Mouse (Mus musculus) CD8-positive naive resting alpha-beta T cell, adult 2 months (primary cell): ENCODE measurements around the gene Pias3.
A peak's percentile ranks its signal among the peaks of the same experiment; 100 is the strongest.
"Not testable (repeated sequence)": the region's sequence is repeated elsewhere in the genome, so short reads cannot be mapped to it uniquely, and the experiment has no call there.

Experiments used
- DNase-seq, 2 experiments: peaks; one replicate each; pipeline ENCODE4 v3.0.0; 2022; ENCODE audit warnings: low read depth in 2 of 2, low spot score in 2 of 2

Gene Pias3

DNA sequence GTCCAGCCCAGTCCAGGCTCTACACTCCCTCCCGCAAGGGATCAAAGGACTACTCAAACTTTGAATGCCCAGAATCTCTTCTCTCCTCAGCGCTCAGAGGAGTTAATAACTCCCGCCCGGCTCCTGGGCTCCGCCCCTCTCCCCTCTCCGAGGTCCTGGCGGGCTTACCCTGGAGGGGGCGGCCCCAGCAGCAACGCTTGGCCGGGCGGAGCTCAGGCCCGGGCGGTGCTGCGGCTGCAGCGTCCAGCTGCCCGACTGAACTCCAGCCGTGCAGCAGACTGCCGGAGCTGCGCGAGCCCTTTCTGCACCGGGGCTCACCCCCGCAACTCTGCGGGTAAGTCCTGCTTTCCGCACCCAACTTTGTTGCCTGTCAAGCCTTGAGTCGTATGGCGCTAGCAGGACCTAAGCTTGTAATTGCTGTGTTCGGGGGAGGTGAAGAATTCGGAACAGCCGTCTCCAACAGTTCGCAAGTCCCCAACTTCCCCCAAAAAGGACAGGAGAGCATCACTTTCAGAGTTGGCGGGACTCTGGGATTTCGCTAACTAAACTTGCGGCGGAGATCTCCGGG lies at the start of gene Pias3:
Gene Pias3, plus strand, starts transcription at position 187 of the 568 bp plus-strand sequence.
- DNase-seq, result peak in 1 of 2 experiments; percentile 54

GRCm38 (mm10) chr3:96647365-96647764 lies 48.8 kb upstream of the Pias3 start:
- DNase-seq, result no peak

- DNase-seq, result no peak
These were observed 35.3 kb upstream of the Pias3 start for GRCm38 (mm10) chr3:96660901-96661300.

DNA sequence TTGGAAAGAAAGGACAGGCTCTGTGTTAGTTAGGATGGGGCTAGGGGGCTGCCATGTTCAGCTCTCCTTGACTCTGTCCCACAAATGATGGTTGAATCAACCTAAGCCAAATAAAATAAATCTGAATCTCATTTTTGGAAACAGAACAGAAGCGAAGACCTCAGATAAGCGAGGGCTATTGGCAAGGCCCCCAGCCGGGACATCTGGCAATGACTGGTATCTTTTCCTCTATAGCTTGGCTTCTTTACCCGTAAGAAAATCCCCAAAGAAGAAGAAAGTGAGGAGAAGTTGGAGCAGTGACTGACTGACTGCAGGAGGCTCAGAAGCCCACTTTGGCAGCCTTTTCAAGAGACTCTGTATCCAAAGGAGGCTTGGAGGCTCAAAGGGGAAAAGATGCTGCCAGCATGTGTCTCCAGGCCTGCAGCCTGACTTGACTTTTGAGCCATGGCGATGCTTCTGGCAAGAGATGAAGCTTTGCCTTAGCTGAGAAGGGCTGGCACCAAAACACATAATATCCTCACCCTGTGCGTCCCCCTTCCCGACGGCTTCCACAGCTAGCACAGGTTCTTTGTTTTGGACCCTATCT lies 33.4 kb upstream of the Pias3 start:
- no peak for DNase-seq

DNA sequence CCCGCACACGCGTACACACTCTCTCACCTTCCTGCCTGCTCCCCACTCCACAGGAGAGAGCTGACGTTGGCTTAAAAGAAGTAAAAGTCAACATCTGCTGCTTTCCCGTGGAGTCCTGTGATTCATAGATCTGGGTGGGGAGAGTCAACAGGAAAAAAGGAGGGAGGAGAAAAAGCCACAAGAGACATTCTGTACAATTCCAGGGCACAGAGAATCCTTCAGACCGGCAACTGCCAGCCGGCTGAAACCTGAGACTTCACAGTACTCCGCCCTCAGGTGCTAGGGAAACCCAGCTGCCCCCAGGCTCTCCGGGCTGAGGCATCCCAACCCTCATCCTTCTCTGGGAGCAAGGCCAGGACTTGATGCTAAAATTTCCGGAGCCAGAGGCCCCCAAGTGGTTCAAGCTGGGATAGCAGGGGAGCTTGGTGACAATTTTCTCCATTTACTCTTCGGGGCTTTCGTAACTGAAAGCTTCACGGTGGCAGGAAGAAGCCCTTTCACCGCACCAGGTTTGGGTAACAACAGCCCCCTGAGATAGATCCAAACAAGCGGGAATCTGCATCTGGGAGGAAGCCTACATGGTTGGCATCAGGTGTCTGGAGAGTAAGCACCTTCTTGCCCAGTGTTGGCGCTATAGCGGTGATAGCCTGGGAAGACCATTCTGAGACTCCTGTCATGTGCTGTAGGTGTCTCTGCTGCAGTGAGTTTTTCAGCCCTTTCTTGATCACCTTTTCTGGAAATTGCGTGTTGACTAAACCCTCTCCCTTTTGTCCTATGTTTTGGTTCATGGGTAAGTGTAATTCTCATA lies 32.5 kb upstream of the Pias3 start:
- DNase-seq, result peak; percentile 29 to 64

DNA sequence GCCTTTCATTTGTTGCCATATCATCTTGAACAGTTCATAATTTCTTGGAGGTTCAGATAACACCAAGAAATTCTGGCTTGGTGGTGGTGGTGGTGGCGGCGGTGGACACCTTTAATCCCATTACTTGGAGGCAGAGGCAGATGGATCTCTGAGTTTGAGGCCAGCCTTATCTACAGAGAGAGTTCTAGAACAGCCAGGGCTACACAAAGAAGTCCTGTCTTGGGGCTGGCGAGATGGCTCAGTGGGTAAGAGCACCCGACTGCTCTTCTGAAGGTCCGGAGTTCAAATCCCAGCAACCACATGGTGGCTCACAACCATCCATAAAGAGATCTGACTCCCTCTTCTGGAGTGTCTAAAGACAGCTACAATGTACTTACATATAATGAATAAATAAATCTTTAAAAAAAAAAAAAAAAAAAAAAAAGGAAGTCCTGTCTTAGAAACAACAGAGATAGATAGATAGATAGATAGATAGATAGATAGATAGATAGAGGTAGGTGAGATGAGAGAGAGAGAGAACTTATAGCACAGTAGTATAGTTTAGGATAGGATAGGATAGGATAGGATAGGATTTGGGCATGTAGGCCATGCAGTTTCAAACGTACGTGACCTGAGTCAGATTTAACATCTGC lies 30.3 kb upstream of the Pias3 start:
- not testable (repeated sequence) for DNase-seq

DNA sequence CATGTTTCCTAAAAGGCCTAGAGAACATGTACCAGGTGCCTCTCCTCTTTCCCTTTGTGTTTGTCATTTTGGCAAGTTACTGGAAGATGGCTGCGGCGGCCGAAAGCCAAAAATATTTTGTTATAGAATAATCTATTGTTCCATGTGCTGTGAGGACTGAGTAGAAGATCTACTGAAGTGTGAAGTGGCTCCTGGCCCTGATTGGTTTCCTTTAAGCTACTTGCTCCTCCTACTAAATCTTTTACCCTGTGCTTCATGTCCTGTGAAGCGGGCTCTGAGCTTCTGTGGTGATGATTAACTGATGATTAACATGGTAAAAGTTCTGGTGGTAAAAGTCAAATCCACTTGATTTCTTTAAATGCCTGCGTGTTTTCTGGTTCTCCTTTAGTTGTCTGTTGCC lies 29.3 kb upstream of the Pias3 start:
- no peak for DNase-seq

DNA sequence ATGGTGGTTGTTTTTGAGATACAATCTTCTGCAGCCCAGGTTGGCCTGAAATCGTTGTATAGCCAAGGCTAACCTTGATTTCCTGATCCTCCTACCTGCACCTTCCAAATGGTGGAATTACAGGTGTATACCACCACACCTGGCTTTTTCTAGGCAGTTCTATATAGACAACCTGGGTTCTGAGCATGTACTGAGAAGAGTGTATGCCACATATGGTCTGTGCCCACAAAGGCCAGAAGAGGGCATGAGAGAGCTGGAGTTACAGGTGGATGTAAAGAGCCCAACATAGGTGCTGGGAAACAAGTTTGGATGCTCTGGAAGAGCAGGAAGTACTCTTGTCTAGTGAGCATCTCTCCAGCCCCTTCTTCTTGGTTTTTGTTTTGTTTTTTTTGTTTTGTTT lies 28.9 kb upstream of the Pias3 start:
- DNase-seq, result peak in 1 of 2 experiments; percentile 19

GRCm38 (mm10) chr3:96668424-96669067 lies 27.6 kb upstream of the Pias3 start:
- DNase-seq, result no peak

GRCm38 (mm10) chr3:96669727-96670468 lies 26.3 kb upstream of the Pias3 start, which contains the start of gene Ankrd35:
TSS of gene Ankrd35 (plus strand) at chr3:96670131.
- peak; percentile 79 to 83 for DNase-seq

DNA sequence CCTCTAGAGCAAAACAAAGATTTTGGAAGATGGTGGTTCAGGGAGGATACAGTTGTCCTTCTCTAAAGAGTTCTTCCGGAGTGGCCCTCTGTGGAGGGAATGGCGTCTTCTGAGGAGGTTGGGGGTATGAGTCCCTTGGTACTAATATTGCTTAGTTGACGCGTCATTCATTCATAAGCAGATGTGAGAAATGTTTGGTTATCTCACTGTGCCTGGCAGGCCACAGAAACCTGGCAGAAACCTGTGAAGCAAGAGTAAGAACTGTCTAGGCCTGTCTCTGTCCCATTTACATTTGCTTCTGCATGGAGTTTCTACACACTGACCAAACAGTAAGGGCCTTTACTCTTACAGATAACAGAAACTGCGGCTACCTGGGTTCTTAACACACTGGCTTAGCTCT lies 24.7 kb upstream of the Pias3 start:
- no peak for DNase-seq

- DNase-seq, result no peak
These were observed 22.7 kb upstream of the Pias3 start for GRCm38 (mm10) chr3:96673514-96673913.

GRCm38 (mm10) chr3:96674442-96674841 lies 21.7 kb upstream of the Pias3 start:
- no peak for DNase-seq

- no peak for DNase-seq
These were observed 21.0 kb upstream of the Pias3 start for GRCm38 (mm10) chr3:96675171-96675570.

GRCm38 (mm10) chr3:96675690-96676089 lies 20.5 kb upstream of the Pias3 start:
- DNase-seq, result no peak

GRCm38 (mm10) chr3:96678456-96678855 lies 17.7 kb upstream of the Pias3 start:
- no peak for DNase-seq

DNA sequence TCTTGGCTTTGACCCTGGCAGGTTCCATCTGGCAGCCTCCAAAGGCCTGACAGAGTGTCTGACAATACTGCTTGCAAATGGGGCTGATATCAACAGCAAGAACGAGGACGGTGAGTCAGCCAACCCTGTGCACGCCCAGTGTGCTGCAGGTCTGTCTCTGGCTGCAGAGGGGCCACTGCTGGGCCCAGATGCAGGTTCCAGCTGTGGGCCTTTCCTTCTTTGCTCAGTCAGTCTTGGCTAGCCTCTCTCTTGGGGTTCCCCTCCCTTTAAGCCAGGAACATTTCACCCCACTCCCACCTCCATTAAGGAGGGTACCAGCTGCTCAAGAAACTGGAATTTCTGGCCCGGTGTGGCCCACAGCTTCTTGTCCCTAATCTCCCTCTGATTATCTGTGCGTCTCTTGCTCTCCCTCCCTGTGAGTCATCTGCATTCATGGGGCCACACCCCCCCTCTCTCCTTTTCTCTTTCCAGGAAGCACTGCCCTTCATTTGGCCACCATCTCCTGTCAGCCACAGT lies 17.0 kb upstream of the Pias3 start:
- no peak for DNase-seq

GRCm38 (mm10) chr3:96680269-96680956 lies 15.8 kb upstream of the Pias3 start:
- DNase-seq, result no peak

DNA sequence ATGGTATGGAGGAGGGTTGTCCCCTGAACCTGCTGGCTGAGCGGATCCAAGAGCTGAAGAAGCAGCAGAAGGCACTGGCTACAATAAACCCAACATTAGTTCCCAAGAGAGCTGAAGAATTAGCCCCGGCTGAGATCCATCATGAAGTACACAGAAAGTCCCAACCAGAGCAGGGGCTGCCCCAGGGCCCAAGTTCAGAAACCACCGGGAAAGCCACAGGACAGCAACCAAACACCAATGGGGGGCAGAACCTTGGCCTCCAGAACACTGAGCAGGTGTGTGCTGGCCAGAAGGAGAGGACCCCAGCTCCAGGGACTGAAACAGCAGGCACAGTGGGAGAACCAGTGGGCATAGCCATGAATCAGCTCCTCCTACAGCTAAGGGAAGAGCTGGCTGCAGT lies 12.7 kb upstream of the Pias3 start:
- no peak for DNase-seq
